Mouse (Mus musculus): ENCODE data around the gene Rps13.

- TF ChIP-seq POLR2A (IDR thresholded peaks at IDR 0.05; ENCODE audit: borderline replicate concordance, control insufficient read depth, low read depth, low read length) (no peak), CTCF (IDR thresholded peaks at IDR 0.05; ENCODE audit: control insufficient read depth, insufficient read depth, low read length) (no peak)
Measured at GRCm38 (mm10) chr7:116328777-116329176, 5.2 kb downstream of the Rps13 start.
